Mouse (Mus musculus) spleen, adult 2 months (tissue): Measurements from ENCODE around the gene Gm20388.

Experiments
- CTCF ChIP-seq: fragments of 200-500 bp; IDR thresholded peaks from 2 replicates; pipeline ENCODE4 v1.5.1; 2011; ENCODE audit warnings: mild to moderate bottlenecking, inconsistent platforms; ENCODE audit not compliant: insufficient read depth, insufficient read length, insufficient replicate concordance; ENCODE audit errors: extremely low read depth
- POLR2A ChIP-seq: fragments of 200-500 bp; IDR thresholded peaks from 2 replicates; pipeline ENCODE4 v1.6.1; 2011; ENCODE audit warnings: low read depth, low read length, inconsistent platforms

DNA sequence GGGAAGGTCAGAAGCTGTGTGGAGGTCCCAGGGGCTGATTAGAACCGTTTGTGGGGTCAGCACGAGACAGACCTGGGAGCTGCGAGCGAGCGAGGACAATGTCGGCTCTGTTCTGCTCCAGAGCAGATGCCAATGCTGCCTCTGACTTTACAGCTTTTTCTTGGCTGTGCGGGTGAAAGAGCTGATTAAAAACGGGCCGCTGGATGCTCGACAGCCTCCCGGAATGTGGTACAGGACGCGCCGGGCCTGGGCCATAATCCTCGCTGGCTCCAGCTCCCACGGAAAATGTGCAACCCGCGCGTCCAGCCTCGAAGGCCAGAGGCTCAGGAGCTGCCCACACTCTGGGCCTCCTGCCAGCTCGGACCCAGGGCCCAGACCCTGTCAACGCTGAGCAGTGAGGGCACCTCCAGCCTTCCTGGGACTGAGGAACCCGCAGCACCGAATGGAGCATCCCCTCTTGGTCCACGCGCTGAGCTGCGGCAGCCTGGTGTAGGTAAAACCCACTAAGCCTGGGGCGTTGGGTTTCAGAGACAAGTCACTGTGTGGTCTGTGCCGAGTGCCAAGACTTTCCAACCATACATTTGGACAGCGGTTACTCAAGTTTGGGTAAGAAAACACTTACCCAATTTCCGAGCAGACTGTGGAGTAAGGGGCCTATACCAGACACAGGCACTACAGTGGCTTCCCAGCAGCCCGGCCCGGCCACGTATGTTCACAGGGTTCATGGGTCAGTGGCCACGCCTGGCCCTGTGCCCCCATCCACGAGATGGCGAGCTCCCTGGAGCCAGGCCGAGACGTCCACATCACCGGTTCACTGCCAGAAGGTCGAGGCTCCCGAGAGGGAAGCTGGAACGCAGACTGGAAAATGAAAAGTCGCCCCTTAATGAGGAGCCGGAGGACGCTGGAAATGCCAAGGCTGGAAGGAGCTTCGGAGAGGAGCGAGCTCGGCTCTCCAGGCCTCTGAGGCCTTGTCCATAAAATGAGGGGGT is 1557.7 kb downstream of the Gm20388 start:
- no peak for TF ChIP-seq CTCF
- no peak for TF ChIP-seq POLR2A
